8 mouse cellular contexts compared by ENCODE assay signal in genomic region chr5:88721565-88722212, GRCm38 (mm10). TPM values are rescaled to one million over a fixed set of nuclear protein-coding genes. Genes with fewer than 3 reads are reported as not detected.
DNase-seq lines count a peak whose midpoint lies in the region; ATAC-seq and TF ChIP-seq lines count a peak whose summit lies in the region.

No protein-coding gene starts in this region.

- peaks cover 2 to 31% of the 10 kb centered on the region in 2 experiments; a peak in 3 of 4 replicates for H3K4me1 ChIP-seq in heart, embryonic 14.5 days (ENCODE audit: control insufficient read depth in 2 of 2, insufficient read depth in 2 of 2, low read length in 2 of 2)
- H3K4me1 ChIP-seq in kidney, postnatal 0 days (replicated peaks; ENCODE audit: insufficient read depth, low read length): peaks cover 4% of the 10 kb centered on the region; the same call in 1 of the 2 replicates
- peaks cover 14% of the 10 kb centered on the region; the same call in 1 of the 2 replicates for H3K4me1 ChIP-seq in lung, postnatal 0 days (ENCODE audit: insufficient read depth, low read depth, low read length)
- peaks cover 8% of the 10 kb centered on the region for H3K4me1 ChIP-seq in olfactory bulb, adult 2 months (ENCODE audit: control insufficient read depth, insufficient read depth, low read length)

- H3K36me3 ChIP-seq in heart, embryonic 14.5 days (ENCODE audit: control insufficient read depth, insufficient read depth, low read length): 0 out of 2 replicates have a peak, but pooled peaks cover 4% of the 10 kb centered on the region
- H3K36me3 ChIP-seq in kidney, postnatal 0 days (ENCODE audit: insufficient read depth, low read length): no peaks in the 10 kb centered on the region
- no peaks in the 10 kb centered on the region for H3K36me3 ChIP-seq in lung, postnatal 0 days (ENCODE audit: insufficient read depth, low read length)

- peak; percentile 31 for ATAC-seq in Patski
- peak; percentile 11; the same call in 1 of the 2 replicates for ATAC-seq in heart, embryonic 14.5 days (ENCODE audit: insufficient number of reproducible peaks, insufficient read depth, low FRiP score, low read depth)
- ATAC-seq in kidney, postnatal 0 days (replicated peaks; ENCODE audit: low FRiP score, low read depth): peak; percentile 41
- peak; percentile 69 for ATAC-seq in lung, postnatal 0 days

- no peaks in the 10 kb centered on the region for H3K9me3 ChIP-seq in heart, embryonic 14.5 days (ENCODE audit: control insufficient read depth, low read length)
- no peaks in the 10 kb centered on the region for H3K9me3 ChIP-seq in kidney, postnatal 0 days (replicated peaks; ENCODE audit: low read length)
- no peaks in the 10 kb centered on the region for H3K9me3 ChIP-seq in lung, postnatal 0 days (ENCODE audit: low read length)

- DNase-seq in 3T3-L1 (ENCODE audit: low read depth, low spot score) (peak; percentile 54), Patski (ENCODE audit: low read depth, low spot score) (no peak)
- peak; percentile 36 for DNase-seq in embryo, embryonic 10 days (ENCODE audit: low spot score)
- DNase-seq in kidney, postnatal 0 days (ENCODE audit: low spot score): peak; percentile 59
- DNase-seq in lung, postnatal 0 days (ENCODE audit: low spot score): peak; percentile 78
- DNase-seq in thymus, postnatal 36 days: peak; percentile 10 to 31

- peak overlapping the region; percentile 74 to 98 for H3K4me3 ChIP-seq in heart, embryonic 14.5 days (ENCODE audit: control insufficient read depth in 1 of 2, insufficient read depth in 1 of 2, low read depth in 1 of 2, low read length in 2 of 2)
- peak overlapping the region; percentile 93 for H3K4me3 ChIP-seq in kidney, postnatal 0 days (replicated peaks; ENCODE audit: low read depth, low read length)
- H3K4me3 ChIP-seq in lung, postnatal 0 days (ENCODE audit: low read depth, low read length): peak overlapping the region; percentile 98
- H3K4me3 ChIP-seq in olfactory bulb, adult 2 months (ENCODE audit: insufficient read depth, low read depth, low read length): peak overlapping the region; percentile 69

- no peak for TF ChIP-seq POLR2A in olfactory bulb, adult 2 months (IDR thresholded peaks at IDR 0.05; ENCODE audit: insufficient read depth, low read depth, low read length)

- 1% methylated on average over 31 of the region's 31 CpGs for WGBS in heart, embryonic 14.5 days
- WGBS in kidney, postnatal 0 days: under 1% methylated on average over 31 of the region's 31 CpGs
- under 1% methylated on average over 30 of the region's 31 CpGs for WGBS in lung, postnatal 0 days
- WGBS in olfactory bulb, adult 2 months: under 1% methylated on average over 31 of the region's 31 CpGs

- no peak for TF ChIP-seq CTCF in Patski (IDR thresholded peaks at IDR 0.05)
- TF ChIP-seq CTCF in kidney, postnatal 0 days (IDR thresholded peaks at IDR 0.05; ENCODE audit: low read depth): no peak
- TF ChIP-seq CTCF in lung, postnatal 0 days (IDR thresholded peaks at IDR 0.05): no peak
- TF ChIP-seq CTCF in olfactory bulb, adult 2 months (IDR thresholded peaks at IDR 0.05; ENCODE audit: insufficient read depth, low read depth, low read length): no peak

- H3K9ac ChIP-seq in heart, embryonic 14.5 days (ENCODE audit: low read length): peak overlapping the region; percentile 99
- H3K9ac ChIP-seq in kidney, postnatal 0 days (ENCODE audit: low read depth, low read length): peak overlapping the region; percentile 90
- H3K9ac ChIP-seq in lung, postnatal 0 days (replicated peaks; ENCODE audit: low read depth): peak overlapping the region; percentile 86

- CTCF ChIA-PET in Patski (lab: Charles Lee): no interaction called here

- TF ChIP-seq EP300 in lung, postnatal 0 days (IDR thresholded peaks at IDR 0.05): no peak

- H3K27me3 ChIP-seq in Patski: no peaks in the 10 kb centered on the region
- no peaks in the 10 kb centered on the region for H3K27me3 ChIP-seq in heart, embryonic 14.5 days (ENCODE audit: control insufficient read depth, insufficient read depth, low read length)
- H3K27me3 ChIP-seq in kidney, postnatal 0 days (ENCODE audit: insufficient read depth, low read length): no peaks in the 10 kb centered on the region
- no peaks in the 10 kb centered on the region for H3K27me3 ChIP-seq in lung, postnatal 0 days (replicated peaks; ENCODE audit: insufficient read depth, low read length)

- in situ Hi-C loops in Patski (cut with MboI; ENCODE audit: low pct_unique_long_range_greater_than_20kb): no loop called here

- H3K4me2 ChIP-seq in heart, embryonic 14.5 days (ENCODE audit: low read length): peak overlapping the region; percentile 88
- peak overlapping the region; percentile 96 for H3K4me2 ChIP-seq in kidney, postnatal 0 days (ENCODE audit: low read length)
- H3K4me2 ChIP-seq in lung, postnatal 0 days (replicated peaks; ENCODE audit: low read depth, low read length): peak overlapping the region; percentile 75

- POLR2A ChIA-PET in Patski (lab: Charles Lee): interaction anchor here (1.7 kb wide), 1 partner anchor 47 kb away, joined by 6 read pairs; no protein-coding TSS in a partner anchor

- H3K27ac ChIP-seq in heart, embryonic 14.5 days (replicated peaks in 1 of 2; ENCODE audit: control insufficient read depth in 1 of 2, insufficient read depth in 1 of 2, low read depth in 2 of 2, low read length in 2 of 2): peak overlapping the region; percentile 67 to 96
- H3K27ac ChIP-seq in kidney, postnatal 0 days: peak overlapping the region; percentile 97; the same call in 1 of the 2 replicates
- peak overlapping the region; percentile 98 for H3K27ac ChIP-seq in lung, postnatal 0 days (ENCODE audit: low read length)
- no peak overlapping the region for H3K27ac ChIP-seq in olfactory bulb, adult 2 months (ENCODE audit: insufficient read depth, low read depth, low read length)

RNA-seq across cellular contexts. Expression of gene Mob1b, which starts 1.0 kb away (rescaled TPM):
- 23.9 TPM for polyA plus RNA-seq in Patski (2021)
- 29.2 and 31.0 TPM in 2 replicates for polyA plus RNA-seq in heart, embryonic 14.5 days (2014; fragmentation: Nextera tagmentation; extraction: Ambion mirVana)
- polyA plus RNA-seq in kidney, postnatal 0 days (2015; fragmentation: Nextera tagmentation; extraction: Ambion mirVana): 8.7 and 9.1 TPM in 2 replicates
- 9.7 and 10.8 TPM in 2 replicates for polyA plus RNA-seq in lung, postnatal 0 days (2015; fragmentation: Nextera tagmentation; extraction: Ambion mirVana)
- not detected in 2 replicates for polyA plus RNA-seq in olfactory bulb, adult 2 months (2012; ENCODE audit: insufficient read depth, insufficient read length, low replicate concordance, missing spikeins)

RNA-seq across cellular contexts. Expression of gene Dck, which starts 43.1 kb away (rescaled TPM):
- polyA plus RNA-seq in Patski (2021): 15.0 TPM
- polyA plus RNA-seq in heart, embryonic 14.5 days (2014; fragmentation: Nextera tagmentation; extraction: Ambion mirVana): 34.8 and 37.4 TPM in 2 replicates
- polyA plus RNA-seq in kidney, postnatal 0 days (2015; fragmentation: Nextera tagmentation; extraction: Ambion mirVana): 20.3 and 25.8 TPM in 2 replicates
- polyA plus RNA-seq in lung, postnatal 0 days (2015; fragmentation: Nextera tagmentation; extraction: Ambion mirVana): 7.2 and 7.8 TPM in 2 replicates
- polyA plus RNA-seq in olfactory bulb, adult 2 months (2012; ENCODE audit: insufficient read depth, insufficient read length, low replicate concordance, missing spikeins): 165 TPM in 1 of 2 replicates, not detected in the other

RNA-seq across cellular contexts. Expression of gene Grsf1, which starts 45.7 kb away (rescaled TPM):
- polyA plus RNA-seq in Patski (2021): 127 TPM
- polyA plus RNA-seq in heart, embryonic 14.5 days (2014; fragmentation: Nextera tagmentation; extraction: Ambion mirVana): 93.9 and 95.3 TPM in 2 replicates
- polyA plus RNA-seq in kidney, postnatal 0 days (2015; fragmentation: Nextera tagmentation; extraction: Ambion mirVana): 82.0 and 82.7 TPM in 2 replicates
- 45.4 and 46.0 TPM in 2 replicates for polyA plus RNA-seq in lung, postnatal 0 days (2015; fragmentation: Nextera tagmentation; extraction: Ambion mirVana)
- not detected in 2 replicates for polyA plus RNA-seq in olfactory bulb, adult 2 months (2012; ENCODE audit: insufficient read depth, insufficient read length, low replicate concordance, missing spikeins)

Comparison
In these comparisons a context has a peak if more than half of its experiments do, and no peak if none do; other contexts are left out.
1. ATAC-seq: peak in every context shown above with its lines; median percentile 69 in lung, postnatal 0 days; 41 in kidney, postnatal 0 days; 31 in Patski; 11 in heart, embryonic 14.5 days.